Mouse (Mus musculus) NIH3T3 (cell line): ENCODE results near the gene 1500009L16Rik.

ENCODE experiments used
- DNase-seq: peaks from one replicate; pipeline ENCODE4 v3.0.0-alpha.2; 2012; ENCODE audit warnings: low read depth

1500009L16Rik gene

GRCm38 (mm10) chr10:83722579-83723031 is at the start of gene 1500009L16Rik:
Gene 1500009L16Rik, plus strand, starts transcription at chr10:83722865.
- DNase-seq: no peak

- no peak for DNase-seq
Measured at GRCm38 (mm10) chr10:83681334-83681733, 41.3 kb upstream of the 1500009L16Rik start.

GRCm38 (mm10) chr10:83688215-83688614 is 34.5 kb upstream of the 1500009L16Rik start:
- peak; percentile 27 for DNase-seq

- DNase-seq: no peak
Measured at GRCm38 (mm10) chr10:83692175-83692895, 30.3 kb upstream of the 1500009L16Rik start.

- no peak for DNase-seq
Measured at GRCm38 (mm10) chr10:83696226-83696625, 26.4 kb upstream of the 1500009L16Rik start.

- no peak for DNase-seq
Measured at GRCm38 (mm10) chr10:83706628-83707027, 16.0 kb upstream of the 1500009L16Rik start.

GRCm38 (mm10) chr10:83709920-83710319 is 12.7 kb upstream of the 1500009L16Rik start:
- no peak for DNase-seq

GRCm38 (mm10) chr10:83711769-83712168 is 10.9 kb upstream of the 1500009L16Rik start:
- DNase-seq: peak; percentile 36

GRCm38 (mm10) chr10:83718855-83719474 is 3.7 kb upstream of the 1500009L16Rik start:
- DNase-seq: no peak

GRCm38 (mm10) chr10:83723055-83723454 is 390 bp downstream of the 1500009L16Rik start:
- no peak for DNase-seq

GRCm38 (mm10) chr10:83724351-83725059 is 1.8 kb downstream of the 1500009L16Rik start:
- peak; percentile 21 for DNase-seq

- no peak for DNase-seq
Measured at GRCm38 (mm10) chr10:83726164-83726563, 3.5 kb downstream of the 1500009L16Rik start.

GRCm38 (mm10) chr10:83727846-83728245 is 5.2 kb downstream of the 1500009L16Rik start:
- DNase-seq: peak; percentile 59

GRCm38 (mm10) chr10:83728529-83728928 is 5.9 kb downstream of the 1500009L16Rik start:
- no peak for DNase-seq

- DNase-seq: no peak
Measured at GRCm38 (mm10) chr10:83729076-83729475, 6.4 kb downstream of the 1500009L16Rik start.

- DNase-seq: peak; percentile 87
Measured at GRCm38 (mm10) chr10:83729492-83729891, 6.8 kb downstream of the 1500009L16Rik start.

- no peak for DNase-seq
Measured at GRCm38 (mm10) chr10:83733725-83734124, 11.1 kb downstream of the 1500009L16Rik start.

GRCm38 (mm10) chr10:83738996-83739655 is 16.5 kb downstream of the 1500009L16Rik start:
- no peak for DNase-seq

- peak; percentile 64 for DNase-seq
Measured at GRCm38 (mm10) chr10:83744656-83745055, 22.0 kb downstream of the 1500009L16Rik start.

GRCm38 (mm10) chr10:83753056-83753455 is 30.4 kb downstream of the 1500009L16Rik start:
- DNase-seq: no peak

- DNase-seq: peak; percentile 67
Measured at GRCm38 (mm10) chr10:83757343-83757962, 34.8 kb downstream of the 1500009L16Rik start.

GRCm38 (mm10) chr10:83758732-83759131 is 36.1 kb downstream of the 1500009L16Rik start:
- no peak for DNase-seq
